Mouse (Mus musculus) limb, embryonic 14.5 days (tissue): ENCODE measurements around the gene Pip4p1. TPM values are rescaled to one million over a fixed set of nuclear protein-coding genes. Genes with fewer than 3 reads are reported as not detected.

ENCODE experiments used
- ATAC-seq: fragments of 200-750 bp; cut with Nextera tagmentation; 2 replicates; pipeline ENCODE4 v1.8.0; 2017; ENCODE audit warnings: low read depth, moderate number of reproducible peaks, moderate TSS enrichment; ENCODE audit not compliant: low FRiP score
- DNase-seq: peaks from one replicate; pipeline ENCODE4 v3.0.0-alpha.2; 2015; ENCODE audit warnings: low spot score
- H3K27ac ChIP-seq: fragments of 300-500 bp; sonication (generic); replicated peaks from 2 replicates; pipeline ENCODE4 v1.5.1; 2014; ENCODE audit warnings: low read depth, mild to moderate bottlenecking, low read length, moderate library complexity, mixed read lengths
- H3K27me3 ChIP-seq: fragments of 300-500 bp; sonication (generic); 2 replicates; pipeline ENCODE4 v1.6.1; 2014; ENCODE audit warnings: low read length, mixed read lengths; ENCODE audit not compliant: control insufficient read depth, insufficient read depth
- H3K36me3 ChIP-seq: fragments of 300-500 bp; sonication (generic); 2 replicates; pipeline ENCODE4 v1.6.1; 2014; ENCODE audit warnings: mild to moderate bottlenecking, low read length, moderate library complexity, mixed read lengths; ENCODE audit not compliant: control insufficient read depth, insufficient read depth
- H3K4me1 ChIP-seq: fragments of 300-500 bp; sonication (generic); 2 replicates; pipeline ENCODE4 v1.6.1; 2014; ENCODE audit warnings: antibody characterized with exemption, low read length, mixed read lengths; ENCODE audit not compliant: control insufficient read depth, insufficient read depth
- H3K4me2 ChIP-seq: fragments of 300-500 bp; sonication (generic); replicated peaks from 2 replicates; pipeline ENCODE4 v1.6.1; 2014; ENCODE audit warnings: low read depth, mild to moderate bottlenecking, low read length, moderate library complexity; ENCODE audit not compliant: severe bottlenecking
- H3K4me3 ChIP-seq: fragments of 300-500 bp; sonication (generic); replicated peaks from 2 replicates; pipeline ENCODE4 v1.5.1; 2014; ENCODE audit warnings: low read length
- H3K9ac ChIP-seq: fragments of 300-500 bp; sonication (generic); 2 replicates; pipeline ENCODE4 v1.6.1; 2014; ENCODE audit warnings: mild to moderate bottlenecking, low read depth, low read length, moderate library complexity; ENCODE audit not compliant: severe bottlenecking
- H3K9me3 ChIP-seq: fragments of 300-500 bp; sonication (generic); 2 replicates; pipeline ENCODE4 v1.6.1; 2016; ENCODE audit warnings: low read length; ENCODE audit not compliant: control insufficient read depth
- POLR2A ChIP-seq: fragments of 200-500 bp; IDR thresholded peaks from 2 replicates; pipeline ENCODE4 v1.8.0; 2012; ENCODE audit warnings: inconsistent platforms, mild to moderate bottlenecking, moderate library complexity, borderline replicate concordance; ENCODE audit not compliant: insufficient read depth, insufficient read length; ENCODE audit errors: extremely low read depth
- WGBS: fragments of 180-500 bp; shearing (Covaris S2); extraction: QIAGEN DNeasy Blood & Tissue Kit; methylation state at CpG from one replicate; pipeline ENCODE4 v1.1.7; 2014; 5-methylcytosine and 5-hydroxymethylcytosine counted together
- polyA plus RNA-seq, 2 experiments: library from polyadenylated mRNA; depleted of rRNA in 1 of 2; stranded (reverse) in 1 of 2; unstranded in 1 of 2; fragments of >200 nt; fragmentation: Nextera tagmentation in 1 of 2; extraction: Ambion mirVana in 1 of 2; gene quantifications; 2 replicates each; pipeline versions ENCODE4 v1.2.1 to v1.2.3; 2012 to 2014

Pip4p1 gene
- polyA plus RNA-seq, 2 experiments, result 50.3 to 82.3 TPM

GRCm38 (mm10) chr14:50938119-50938908, 7.7 kb upstream of the Pip4p1 start:
- Histone ChIP-seq H3K4me1 (no peaks in the 10 kb centered on the region), H3K9me3 (no peaks in the 10 kb centered on the region), H3K36me3 (no peaks in the 10 kb centered on the region), H3K4me3 (no peak overlapping the region), H3K27me3 (no peaks in the 10 kb centered on the region), H3K27ac (no peak overlapping the region), H3K4me2 (no peak overlapping the region), H3K9ac (no peak overlapping the region)
- no peak for ATAC-seq
- no peak for TF ChIP-seq POLR2A
- WGBS, result 81% methylated on average over 3 of the region's 3 CpGs
- no peak for DNase-seq

- TF ChIP-seq POLR2A, result no peak
- DNase-seq (no peak), ATAC-seq (no peak)
- 68% methylated on average over 1 of the region's 1 CpGs for WGBS
- Histone ChIP-seq H3K27ac (no peak overlapping the region), H3K9ac (no peak overlapping the region), H3K27me3 (no peaks in the 10 kb centered on the region), H3K4me1 (no peaks in the 10 kb centered on the region), H3K4me3 (no peak overlapping the region), H3K36me3 (no peaks in the 10 kb centered on the region), H3K9me3 (no peaks in the 10 kb centered on the region), H3K4me2 (no peak overlapping the region)
Measured at GRCm38 (mm10) chr14:50936649-50937048, 6.0 kb upstream of the Pip4p1 start.

- H3K9me3 ChIP-seq, result no peaks in the 10 kb centered on the region
- TF ChIP-seq POLR2A, result no peak
- 14% methylated on average over 12 of the region's 12 CpGs for WGBS
- H3K27me3 ChIP-seq, result no peaks in the 10 kb centered on the region
- H3K9ac ChIP-seq, result peak overlapping the region; percentile 47
- H3K36me3 ChIP-seq, result peaks cover 30% of the 10 kb centered on the region
- peak overlapping the region; percentile 70 for H3K4me2 ChIP-seq
- DNase-seq (no peak), ATAC-seq (no peak)
- peak overlapping the region; percentile 71 for H3K27ac ChIP-seq
- peak overlapping the region; percentile 98 for H3K4me3 ChIP-seq
- 0 out of 2 replicates have a peak, but pooled peaks cover 4% of the 10 kb centered on the region for H3K4me1 ChIP-seq
Measured at GRCm38 (mm10) chr14:50931493-50932020, 901 bp upstream of the Pip4p1 start.

- H3K4me3 ChIP-seq, result peak overlapping the region; percentile 98
- H3K9me3 ChIP-seq, result no peaks in the 10 kb centered on the region
- H3K4me2 ChIP-seq, result peak overlapping the region; percentile 73
- no peak for TF ChIP-seq POLR2A
- peaks cover 10% of the 10 kb centered on the region; the same call in 1 of the 2 replicates for H3K4me1 ChIP-seq
- peaks cover 36% of the 10 kb centered on the region for H3K36me3 ChIP-seq
- ATAC-seq (peak; percentile 11; the same call in 1 of the 2 replicates), DNase-seq (no peak)
- WGBS, result under 1% methylated on average over 26 of the region's 38 CpGs
- H3K27me3 ChIP-seq, result no peaks in the 10 kb centered on the region
- H3K9ac ChIP-seq, result peak overlapping the region; percentile 95
- H3K27ac ChIP-seq, result peak overlapping the region; percentile 79
Measured at GRCm38 (mm10) chr14:50930377-50930753, 291 bp downstream of the Pip4p1 start.

GRCm38 (mm10) chr14:50929951-50930350, 705 bp downstream of the Pip4p1 start:
- peak overlapping the region; percentile 95 for H3K9ac ChIP-seq
- peaks cover 10% of the 10 kb centered on the region; the same call in 1 of the 2 replicates for H3K4me1 ChIP-seq
- H3K4me3 ChIP-seq, result peak overlapping the region; percentile 98
- peak overlapping the region; percentile 73 for H3K4me2 ChIP-seq
- ATAC-seq (no peak), DNase-seq (no peak)
- no peaks in the 10 kb centered on the region for H3K27me3 ChIP-seq
- no peak for TF ChIP-seq POLR2A
- WGBS, result 12% methylated on average over 10 of the region's 10 CpGs
- H3K9me3 ChIP-seq, result no peaks in the 10 kb centered on the region
- no peak overlapping the region for H3K27ac ChIP-seq
- H3K36me3 ChIP-seq, result peaks cover 36% of the 10 kb centered on the region
